Comparison of ENCODE assay signal across 11 mouse cellular contexts in the genomic region with DNA sequence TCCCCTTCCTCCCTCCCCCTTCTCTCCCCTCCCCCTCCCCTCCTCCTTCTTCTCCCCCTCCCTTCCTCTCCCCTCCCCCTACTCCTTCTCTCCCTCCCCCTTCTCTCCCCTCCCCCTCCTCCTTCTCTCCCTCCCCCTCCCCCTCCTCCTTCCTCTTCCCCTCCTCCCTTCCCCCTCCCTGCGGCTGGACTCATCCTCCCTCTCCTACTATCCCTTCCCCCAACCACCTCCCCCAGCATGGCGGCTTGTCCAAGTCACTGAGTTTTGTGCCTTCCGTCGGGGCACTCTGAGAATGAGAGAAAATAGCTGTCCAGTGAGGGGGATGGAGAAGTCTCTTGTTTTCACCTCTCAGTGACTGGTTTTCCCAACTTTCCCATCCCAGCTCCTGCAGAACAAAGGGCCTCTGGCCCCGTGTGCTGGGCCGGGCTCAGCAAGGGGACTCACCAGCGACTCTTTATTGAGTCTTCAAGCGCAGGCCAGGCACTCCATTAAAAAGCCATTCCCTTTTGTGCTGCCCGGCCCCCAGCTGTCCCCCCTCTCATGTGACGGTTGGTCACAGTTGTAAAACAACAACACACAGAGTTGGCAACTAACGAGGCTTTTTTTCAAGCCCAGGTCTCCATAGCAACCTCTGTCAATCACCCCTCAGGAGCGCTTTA.
DNase-seq lines count a peak whose midpoint lies in the region; ATAC-seq and TF ChIP-seq lines count a peak whose summit lies in the region.
"Had no signal": no experiment of that assay in that cellular context is flagged by ENCODE, and none has a peak within 500 bp of the region (broad histone marks: within the 10 kb centered on the region; RNA-seq: fewer than 3 reads in every experiment).

No protein-coding gene starts in this region.

- 0 out of 2 replicates have a peak overlapping the region, but pooled peaks have one; percentile 12 for H3K27ac ChIP-seq in gastrocnemius, adult 2 months
- peak overlapping the region; percentile 80 for H3K27ac ChIP-seq in hindbrain, embryonic 12.5 days
- no peak overlapping the region for H3K27ac ChIP-seq in midbrain, embryonic 15.5 days
- H3K27ac ChIP-seq: embryonic facial prominence, embryonic 12.5 days had no signal

- H3K4me1 ChIP-seq in hindbrain, embryonic 12.5 days, result peaks cover 39% of the 10 kb centered on the region
- H3K4me1 ChIP-seq in midbrain, embryonic 15.5 days, result peaks cover 25% of the 10 kb centered on the region

- H3K9ac ChIP-seq in hindbrain, embryonic 12.5 days, result no peak overlapping the region
- H3K9ac ChIP-seq in midbrain, embryonic 15.5 days, result no peak overlapping the region
- H3K9ac ChIP-seq: embryonic facial prominence, embryonic 12.5 days had no signal

- ATAC-seq in hindbrain, embryonic 12.5 days (ENCODE audit: low FRiP score), result peak; percentile 82
- peak; percentile 62 for ATAC-seq in midbrain, embryonic 15.5 days (replicated peaks)

- intact Hi-C loops in gastrocnemius, adult 2 months (cut with DNase I), result loop anchor here (2.0 kb wide), 1 partner anchor 54 kb away; no protein-coding TSS in a partner anchor
- intact Hi-C loops in gastrocnemius, postnatal 36 days (cut with DNase I), result loop anchor here (5.0 kb wide), 1 partner anchor 40 kb away; no protein-coding TSS in a partner anchor

- TF ChIP-seq CTCF in gastrocnemius, adult 2 months (IDR thresholded peaks at IDR 0.05), result no peak
- TF ChIP-seq CTCF in brain, embryonic 14.5 days (IDR thresholded peaks at IDR 0.05; ENCODE audit: borderline replicate concordance, extremely low read depth, insufficient read depth, insufficient read length), result no peak

- peaks cover 79% of the 10 kb centered on the region for H3K27me3 ChIP-seq in hindbrain, embryonic 12.5 days
- peaks cover 43% of the 10 kb centered on the region for H3K27me3 ChIP-seq in midbrain, embryonic 15.5 days (replicated peaks)

- no peak overlapping the region; the same call in 1 of the 2 replicates for H3K4me2 ChIP-seq in hindbrain, embryonic 12.5 days (replicated peaks)
- H3K4me2 ChIP-seq in midbrain, embryonic 15.5 days, result no peak overlapping the region
- H3K4me2 ChIP-seq: embryonic facial prominence, embryonic 12.5 days had no signal

- TF ChIP-seq POLR2A in brain, embryonic 14.5 days (IDR thresholded peaks at IDR 0.05; ENCODE audit: borderline replicate concordance, extremely low read depth, insufficient read depth, insufficient read length, poor library complexity, severe bottlenecking), result no peak

- no peak for DNase-seq in gastrocnemius, adult 2 months
- no peak for DNase-seq in gastrocnemius, postnatal 36 days
- peak; percentile 90 for DNase-seq in brain, embryonic 14.5 days (ENCODE audit: low read depth)
- DNase-seq in adrenal gland, adult 18-20 months (ENCODE audit: low spot score in 2 of 2), result no peak
- DNase-seq in frontal cortex, postnatal 25 days (ENCODE audit: low spot score in 2 of 2), result no peak
- no peak for DNase-seq in spleen, adult 18-20 months
- DNase-seq: kidney, postnatal 14 days; lung, postnatal 14 days had no signal

- no peak overlapping the region for H3K4me3 ChIP-seq in gastrocnemius, adult 2 months
- H3K4me3 ChIP-seq in hindbrain, embryonic 12.5 days, result no peak overlapping the region
- no peak overlapping the region for H3K4me3 ChIP-seq in midbrain, embryonic 15.5 days
- H3K4me3 ChIP-seq: embryonic facial prominence, embryonic 12.5 days had no signal

- H3K36me3 ChIP-seq in hindbrain, embryonic 12.5 days, result no peaks in the 10 kb centered on the region
- no peaks in the 10 kb centered on the region for H3K36me3 ChIP-seq in midbrain, embryonic 15.5 days (replicated peaks)
- H3K36me3 ChIP-seq: embryonic facial prominence, embryonic 12.5 days had no signal

- WGBS in hindbrain, embryonic 12.5 days, result 1% methylated on average over 12 of the region's 12 CpGs
- 4% methylated on average over 12 of the region's 12 CpGs for WGBS in midbrain, embryonic 15.5 days

- H3K9me3 ChIP-seq in hindbrain, embryonic 12.5 days (replicated peaks), result no peaks in the 10 kb centered on the region
- H3K9me3 ChIP-seq in midbrain, embryonic 15.5 days, result no peaks in the 10 kb centered on the region
- H3K9me3 ChIP-seq: embryonic facial prominence, embryonic 12.5 days had no signal
